Mouse (Mus musculus) C2C12 (cell line): Measurements from ENCODE around the gene Tmem86a. TPM values are rescaled to one million over a fixed set of nuclear protein-coding genes. Genes with fewer than 3 reads are reported as not detected.

Experiments
- H3K27me3 ChIP-seq: one replicate; pipeline ENCODE4 v1.6.1; 2011; ENCODE audit not compliant: control insufficient read depth, insufficient read depth, insufficient read length
- H3K36me3 ChIP-seq: one replicate; pipeline ENCODE4 v1.6.1; 2011; ENCODE audit not compliant: control insufficient read depth, insufficient read depth
- H3K4me3 ChIP-seq: one replicate; pipeline ENCODE4 v1.5.1; 2011; ENCODE audit warnings: mild to moderate bottlenecking, control low read depth; ENCODE audit not compliant: poor library complexity, insufficient read depth, severe bottlenecking
- H3K79me2 ChIP-seq: one replicate; pipeline ENCODE4 v1.6.1; 2011; ENCODE audit not compliant: control insufficient read depth, insufficient read depth
- H3K79me3 ChIP-seq: one replicate; pipeline ENCODE4 v1.6.1; 2011; ENCODE audit warnings: low read depth, control low read depth
- H3ac ChIP-seq: one replicate; pipeline ENCODE3; 2011; ENCODE audit warnings: low read depth; ENCODE audit not compliant: control insufficient read depth, insufficient read length
- CEBPB ChIP-seq: IDR thresholded peaks from one replicate; pipeline ENCODE4 v1.6.1; 2011; ENCODE audit warnings: low read depth, mild to moderate bottlenecking, control low read depth, moderate library complexity
- CTCF ChIP-seq: IDR thresholded peaks from one replicate; pipeline ENCODE4 v1.5.1; 2011; ENCODE audit not compliant: control insufficient read depth, insufficient read depth, insufficient read length
- FOSL1 ChIP-seq: IDR thresholded peaks from one replicate; pipeline ENCODE4 v1.8.0; 2011; ENCODE audit warnings: mild to moderate bottlenecking, low read length; ENCODE audit not compliant: poor library complexity, insufficient read depth, severe bottlenecking
- MAX ChIP-seq: IDR thresholded peaks from one replicate; pipeline ENCODE4 v1.6.1; 2011; ENCODE audit warnings: mild to moderate bottlenecking, control low read depth
- MYOD1 ChIP-seq: IDR thresholded peaks from one replicate; pipeline ENCODE4 v1.6.1; 2011; ENCODE audit warnings: low read depth; ENCODE audit not compliant: control insufficient read depth, insufficient read length
- MYOG ChIP-seq: IDR thresholded peaks from one replicate; pipeline ENCODE4 v1.6.1; 2011; ENCODE audit not compliant: control insufficient read depth, insufficient read length; ENCODE audit errors: extremely low read depth
- USF1 ChIP-seq: IDR thresholded peaks from one replicate; pipeline ENCODE4 v1.6.1; 2011; ENCODE audit warnings: low read depth, mild to moderate bottlenecking, control low read depth, moderate library complexity
- microRNA-seq: library from miRNA; unstranded; fragments of <30 nt; microRNA quantifications from one replicate; pipeline ENCODE4, GENCODE M21; 2019; ENCODE audit warnings: borderline microRNAs expressed
- polyA plus RNA-seq: library from polyadenylated mRNA; unstranded; fragments of >200 nt; fragmentation: generic; extraction: Trizol; gene quantifications from one replicate; pipeline ENCODE4 v1.2.1, GENCODE M21; 2012; ENCODE audit warnings: missing spikeins

Gene Tmem86a
- polyA plus RNA-seq, 1 experiment, result 6.8 TPM

GRCm38 (mm10) chr7:47102970-47103369 is 52.6 kb downstream of the Tmem86a start:
- Histone ChIP-seq H3ac (no peak overlapping the region), H3K4me3 (no peak overlapping the region), H3K27me3 (no peaks in the 10 kb centered on the region), H3K79me3 (no peaks in the 10 kb centered on the region), H3K79me2 (no peaks in the 10 kb centered on the region), H3K36me3 (no peaks in the 10 kb centered on the region)
- TF ChIP-seq MYOG (no peak), MAX (no peak), MYOD1 (no peak)

- no peaks in the 10 kb centered on the region for H3K79me3 ChIP-seq
Observed at GRCm38 (mm10) chr7:47103671-47104414, 53.4 kb downstream of the Tmem86a start.

More at GRCm38 (mm10) chr7:47103671-47104414, 53.4 kb downstream of the Tmem86a start:
- Histone ChIP-seq H3K36me3 (no peaks in the 10 kb centered on the region), H3K27me3 (no peaks in the 10 kb centered on the region), H3ac (no peak overlapping the region), H3K79me2 (no peaks in the 10 kb centered on the region), H3K4me3 (no peak overlapping the region)
- TF ChIP-seq FOSL1 (no peak), MYOG (no peak), USF1 (no peak), CEBPB (no peak), MYOD1 (no peak), CTCF (no peak), MAX (no peak)

Small RNA genes within 50 kb of the gene (microRNA-seq; reads per million reads assigned to microRNA genes)
- not detected for gene Mir7056

Other genes with a start within 250 kb of the Tmem86a start
- 2,062 TPM for gene Ldha, start 209.1 kb upstream of the Tmem86a start, polyA plus RNA-seq
- not detected for gene Ldhc, start 189.4 kb upstream of the Tmem86a start, polyA plus RNA-seq
- gene Tsg101, start 130.6 kb upstream of the Tmem86a start, polyA plus RNA-seq, result 70.8 TPM
- 5.0 TPM for gene Uevld, start 92.1 kb upstream of the Tmem86a start, polyA plus RNA-seq
- not detected for gene Gm9999, start 67.0 kb upstream of the Tmem86a start, polyA plus RNA-seq
- gene Spty2d1, start 42.2 kb upstream of the Tmem86a start, polyA plus RNA-seq, result 5.3 TPM
- 0.16 TPM for gene Ptpn5, start 83.1 kb downstream of the Tmem86a start, polyA plus RNA-seq
- gene Mrgpra6, start 154.3 kb downstream of the Tmem86a start, polyA plus RNA-seq, result not detected
- gene Mrgpra9, start 202.2 kb downstream of the Tmem86a start, polyA plus RNA-seq, result not detected